Mouse (Mus musculus) MEL (cell line): Measurements from ENCODE around the gene 1700024P04Rik.

Source experiments
- BHLHE40 ChIP-seq: IDR thresholded peaks from 2 replicates; pipeline ENCODE4 v1.6.1; 2012; ENCODE audit warnings: low read depth, mild to moderate bottlenecking, inconsistent platforms, low read length, improper control_type of control experiment, borderline replicate concordance
- CTCF ChIP-seq, 3 experiments: IDR thresholded peaks in 2 of 3; conservative IDR thresholded peaks in 1 of 3; 2 replicates each; pipeline ENCODE4 v1.5.1; 2011 to 2012; ENCODE audit warnings: low read length in 3 of 3, low read depth in 2 of 3, mild to moderate bottlenecking in 2 of 3, improper control_type of control experiment in 1 of 3, inconsistent platforms in 1 of 3, mixed read lengths in 1 of 3, moderate library complexity in 1 of 3; ENCODE audit not compliant: control insufficient read depth in 1 of 3, insufficient read depth in 1 of 3, poor library complexity in 1 of 3, severe bottlenecking in 1 of 3
- GATA1 ChIP-seq: IDR thresholded peaks from 2 replicates; pipeline ENCODE4 v1.6.1; 2011; ENCODE audit warnings: low read depth, low read length, improper control_type of control experiment
- MYB ChIP-seq: IDR thresholded peaks from 2 replicates; pipeline ENCODE4 v1.6.1; 2011; ENCODE audit warnings: mild to moderate bottlenecking, low read depth, low read length, improper control_type of control experiment
- POLR2A ChIP-seq, 2 experiments: IDR thresholded peaks; 2 replicates each; pipeline ENCODE4 v1.6.1; 2011 to 2012; ENCODE audit warnings: low read length in 2 of 2, mild to moderate bottlenecking in 2 of 2, control low read depth in 1 of 2, improper control_type of control experiment in 1 of 2, low read depth in 1 of 2, moderate library complexity in 1 of 2; ENCODE audit not compliant: control insufficient read depth in 1 of 2, insufficient read depth in 1 of 2, poor library complexity in 1 of 2
- POLR2AphosphoS2 ChIP-seq: IDR thresholded peaks from 2 replicates; pipeline ENCODE4 v1.6.1; 2011; ENCODE audit warnings: low read length, improper control_type of control experiment
- RAD21 ChIP-seq: IDR thresholded peaks from 2 replicates; pipeline ENCODE4 v1.6.1; 2011; ENCODE audit warnings: mild to moderate bottlenecking, low read depth, low read length, improper control_type of control experiment
- SMC3 ChIP-seq: IDR thresholded peaks from 2 replicates; pipeline ENCODE4 v1.6.1; 2011; ENCODE audit warnings: low read depth, low read length, improper control_type of control experiment
- USF2 ChIP-seq, 2 experiments: IDR thresholded peaks; 2 replicates each; pipeline ENCODE4 v1.6.1; 2011 to 2012; ENCODE audit warnings: improper control_type of control experiment in 2 of 2, low read length in 2 of 2, borderline replicate concordance in 1 of 2, inconsistent platforms in 1 of 2, low read depth in 1 of 2, mild to moderate bottlenecking in 1 of 2; ENCODE audit not compliant: insufficient read depth in 1 of 2
- ZNF384 ChIP-seq: IDR thresholded peaks from 2 replicates; pipeline ENCODE4 v1.6.1; 2012; ENCODE audit warnings: low read depth, mild to moderate bottlenecking, inconsistent platforms, low read length, improper control_type of control experiment

GRCm38 (mm10) chr13:98967942-98968341, 16.4 kb downstream of the 1700024P04Rik start:
- TF ChIP-seq CTCF (IDR thresholded peaks at IDR 0.05 in 2 of 3, conservative IDR thresholded peaks at IDR 0.05 in 1 of 3; ENCODE audit: control insufficient read depth in 1 of 3, insufficient read depth in 1 of 3, low read depth in 2 of 3, low read length in 3 of 3, poor library complexity in 1 of 3, severe bottlenecking in 1 of 3), result no peak
- TF ChIP-seq SMC3, result no peak
- no peak for TF ChIP-seq GATA1
- no peak for TF ChIP-seq POLR2AphosphoS2
- TF ChIP-seq MYB, result no peak
- TF ChIP-seq BHLHE40, result no peak
- TF ChIP-seq POLR2A (IDR thresholded peaks at IDR 0.05; ENCODE audit: control insufficient read depth in 1 of 2, insufficient read depth in 1 of 2, low read depth in 1 of 2, low read length in 2 of 2, poor library complexity in 1 of 2), result no peak
- TF ChIP-seq USF2 (IDR thresholded peaks at IDR 0.05; ENCODE audit: borderline replicate concordance in 1 of 2, insufficient read depth in 1 of 2, low read depth in 1 of 2, low read length in 2 of 2), result no peak
- TF ChIP-seq RAD21, result no peak
- no peak for TF ChIP-seq ZNF384
